Mouse (Mus musculus) central nervous system, embryonic 11.5 days (tissue): Measurements from ENCODE around the gene Ick. TPM values are rescaled to one million over a fixed set of nuclear protein-coding genes. Genes with fewer than 3 reads are reported as not detected.

ENCODE experiments used
- polyA plus RNA-seq: library from polyadenylated mRNA; depleted of rRNA; stranded (reverse); fragments of >200 nt; gene quantifications from 2 replicates; pipeline ENCODE4 v1.2.3, GENCODE M21; 2012; rRNA removed

Ick gene
- polyA plus RNA-seq = 20.0 and 29.5 TPM in 2 replicates

DNA sequence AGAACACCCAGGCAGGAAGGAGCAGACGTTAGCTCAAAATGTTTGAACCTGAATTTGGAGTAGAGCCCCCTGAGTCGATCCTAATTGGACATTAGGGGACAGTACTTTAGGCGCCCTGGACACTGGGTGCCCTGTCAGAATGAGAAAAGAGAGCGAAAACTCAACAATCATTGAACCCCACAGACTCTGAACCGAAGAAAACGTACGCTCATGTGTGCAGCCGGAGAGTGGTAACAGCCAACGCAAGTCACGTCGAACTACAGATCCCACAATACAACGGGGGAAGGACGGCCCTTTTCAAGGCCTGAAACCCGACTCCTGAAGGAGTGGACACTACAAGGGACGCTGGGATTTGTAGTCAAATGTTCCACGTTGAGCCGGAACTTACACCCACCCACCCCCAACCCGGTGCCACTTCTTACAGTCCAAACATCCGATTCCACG is at the start of gene Ick, which contains the start of gene Fbxo9:
Ick (plus strand) TSS at position 397 of the 444 bp plus-strand sequence.
Fbxo9 (minus strand) TSS at position 270 of the 444 bp plus-strand sequence.

DNA sequence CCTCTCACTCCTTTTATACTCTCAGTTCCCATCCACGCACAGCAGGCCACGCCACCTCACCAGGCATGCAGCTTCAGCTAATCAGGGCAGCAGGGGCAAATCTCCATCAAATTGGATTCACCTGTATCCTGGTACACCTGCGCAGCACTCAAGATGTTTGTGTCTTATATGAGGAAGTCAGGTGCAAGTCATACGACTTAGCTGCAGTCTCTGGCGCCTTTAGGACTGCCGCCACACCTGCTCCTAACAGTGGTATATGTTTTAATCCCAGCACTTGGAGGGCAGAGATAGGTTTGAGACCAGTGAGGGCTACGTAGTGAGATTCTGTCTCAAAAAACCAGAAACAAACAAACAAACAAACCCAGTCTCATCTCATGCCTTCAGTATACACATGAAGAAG is 73.5 kb downstream of the Ick start, which contains the start of gene Gsta4:
Gsta4 (plus strand) TSS at position 301 of the 400 bp plus-strand sequence.

Other genes starting within 250 kb of the Ick start
- gene Elovl5, start 191.8 kb upstream of the Ick start, polyA plus RNA-seq = 33.8 and 61.5 TPM in 2 replicates
- 0.04 and 0.13 TPM in 2 replicates for gene Gcm1, start 57.3 kb upstream of the Ick start, polyA plus RNA-seq
- gene Fbxo9, start 127 bp upstream of the Ick start, polyA plus RNA-seq = 30.4 and 38.4 TPM in 2 replicates
- 54.2 and 59.9 TPM in 2 replicates for gene Gsta4, start 73.6 kb downstream of the Ick start, polyA plus RNA-seq
- gene Gsta1, start 121.5 kb downstream of the Ick start, polyA plus RNA-seq = not detected in 2 replicates
- gene Gm3776, start 147.9 kb downstream of the Ick start, polyA plus RNA-seq = not detected in 2 replicates
- not detected in 2 replicates for gene Gm10639, start 180.7 kb downstream of the Ick start, polyA plus RNA-seq
- gene Omt2a, start 205.6 kb downstream of the Ick start, polyA plus RNA-seq = not detected in 2 replicates
- not detected in 2 replicates for gene Omt2b, start 218.4 kb downstream of the Ick start, polyA plus RNA-seq
- not detected in 2 replicates for gene Gsta2, start 246.6 kb downstream of the Ick start, polyA plus RNA-seq